Mouse (Mus musculus): ENCODE data around the gene Cd48.
"Not testable (repeated sequence)": the region's sequence is repeated elsewhere in the genome, so short reads cannot be mapped to it uniquely, and the experiment has no call there.

Gene Cd48

GRCm38 (mm10) chr1:171693918-171694317 lies 12.1 kb downstream of the Cd48 start:
- DNase-seq (ENCODE audit: low read depth, low spot score) = no peak

- DNase-seq (ENCODE audit: low read depth, low spot score) = peak; percentile 25
Measured at GRCm38 (mm10) chr1:171698983-171699382, 17.2 kb downstream of the Cd48 start.

DNA sequence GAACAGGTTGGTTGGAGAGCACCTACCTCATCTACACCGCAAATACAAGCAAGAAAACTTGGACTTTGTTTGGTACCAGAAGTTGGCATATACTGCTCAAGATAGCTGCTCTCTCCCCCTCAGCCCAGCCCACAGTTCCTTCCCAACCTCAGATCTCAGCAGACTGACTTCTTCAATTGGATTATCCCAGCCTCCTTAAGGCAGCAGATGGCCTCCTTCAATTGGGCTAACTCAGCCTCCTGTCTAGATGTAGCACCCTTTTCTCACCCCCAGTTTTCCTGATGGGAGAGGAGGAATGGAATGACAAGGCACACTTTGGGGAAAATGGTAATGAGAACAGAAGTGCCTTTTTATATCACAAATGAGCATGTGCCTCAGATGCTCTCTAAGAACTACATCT lies 31.9 kb downstream of the Cd48 start:
- not testable (repeated sequence) for DNase-seq (ENCODE audit: low read depth, low spot score)

- DNase-seq (ENCODE audit: low read depth, low spot score) = no peak
Measured at GRCm38 (mm10) chr1:171715434-171715833, 33.6 kb downstream of the Cd48 start.

DNA sequence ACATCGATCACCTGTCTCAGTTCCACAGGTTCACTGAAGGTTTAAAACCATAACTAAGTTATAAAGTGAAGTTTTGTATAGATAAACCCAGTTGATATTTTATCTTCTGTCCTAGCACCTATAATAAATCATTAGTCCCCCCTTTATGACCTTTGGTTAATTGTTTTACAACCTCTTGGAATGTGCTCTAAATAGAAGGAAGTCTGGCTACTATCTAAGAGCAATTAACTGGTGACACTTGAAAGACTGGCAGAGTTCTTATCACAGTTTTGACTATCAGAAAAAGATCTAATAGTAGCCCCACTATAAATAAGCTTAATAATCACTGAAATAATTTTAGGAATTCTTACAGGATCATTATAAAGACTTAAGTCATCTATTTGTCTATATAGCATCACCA lies 34.4 kb downstream of the Cd48 start:
- DNase-seq (ENCODE audit: low read depth, low spot score) = no peak

DNA sequence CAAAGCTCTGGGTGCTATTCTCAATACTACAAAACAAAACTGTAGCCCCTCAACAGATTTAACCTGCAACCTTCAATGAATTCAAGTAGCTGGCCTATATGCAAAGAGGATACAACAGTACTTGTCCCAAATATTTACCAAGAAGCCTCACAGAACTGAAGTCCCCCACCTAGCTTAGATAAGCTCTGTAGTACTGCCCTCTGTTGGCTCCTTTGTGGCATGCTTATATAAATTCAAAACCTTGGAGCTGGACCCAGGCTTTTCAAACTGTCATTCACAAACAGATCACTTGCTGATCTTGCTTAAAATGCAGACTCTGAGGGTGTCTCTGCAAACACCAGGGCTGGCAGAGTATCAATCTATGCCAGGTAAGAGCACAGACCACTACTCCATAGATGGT lies 49.4 kb downstream of the Cd48 start:
- no peak for DNase-seq (ENCODE audit: low read depth, low spot score)

DNA sequence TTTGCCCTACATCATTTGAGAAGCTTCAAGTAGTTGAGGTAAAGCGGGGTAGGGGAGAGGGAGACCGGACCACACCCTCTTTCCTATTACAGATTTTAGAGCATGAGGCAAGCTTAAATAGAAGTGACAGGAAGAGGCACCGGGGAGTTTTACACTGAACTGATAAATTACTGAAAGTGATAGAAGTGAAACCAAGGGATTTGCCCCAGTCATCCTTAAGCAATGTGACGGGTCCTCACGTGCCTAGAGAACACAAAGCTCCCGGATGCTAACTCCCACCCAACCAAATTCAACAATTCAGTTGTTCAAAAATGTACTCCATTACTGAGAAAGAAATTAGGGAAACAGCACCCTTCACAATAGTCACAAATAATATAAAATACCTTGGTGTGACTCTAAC lies 53.1 kb downstream of the Cd48 start:
- no peak for DNase-seq (ENCODE audit: low read depth, low spot score)

- no peak for DNase-seq (ENCODE audit: low read depth, low spot score)
Measured at GRCm38 (mm10) chr1:171748127-171748969, 66.5 kb downstream of the Cd48 start.

Data from mesoderm, embryonic 11.5 days (tissue).